Mouse (Mus musculus) thymus, adult 2 months (tissue): ENCODE data around the gene Tubgcp6.

Source experiments
- CTCF ChIP-seq: fragments of 200-500 bp; IDR thresholded peaks from 2 replicates; pipeline ENCODE4 v1.5.1; 2012; ENCODE audit warnings: mild to moderate bottlenecking, control low read depth, low read length, moderate library complexity, borderline replicate concordance; ENCODE audit not compliant: control insufficient read depth, poor library complexity, insufficient read depth; ENCODE audit errors: extremely low read depth
- POLR2A ChIP-seq: fragments of 200-500 bp; IDR thresholded peaks from 2 replicates; pipeline ENCODE4 v1.6.1; 2012; ENCODE audit warnings: mild to moderate bottlenecking, low read length, control low read depth, moderate library complexity; ENCODE audit not compliant: control insufficient read depth, poor library complexity, insufficient read depth; ENCODE audit errors: extremely low read depth

GRCm38 (mm10) chr15:89168922-89169321 is 46.0 kb upstream of the Tubgcp6 start:
- TF ChIP-seq CTCF: no peak
- no peak for TF ChIP-seq POLR2A
